Mouse (Mus musculus) myocyte (in vitro differentiated cells): ENCODE measurements around the gene Pink1. TPM values are rescaled to one million over a fixed set of nuclear protein-coding genes. Genes with fewer than 3 reads are reported as not detected.

Source experiments
- H3K27me3 ChIP-seq: one replicate; pipeline ENCODE4 v1.6.1; 2011; ENCODE audit not compliant: control insufficient read depth, insufficient read depth, insufficient read length
- H3K36me3 ChIP-seq: one replicate; pipeline ENCODE4 v1.6.1; 2011; ENCODE audit not compliant: control insufficient read depth, insufficient read depth
- H3K4me2 ChIP-seq: one replicate; pipeline ENCODE4 v1.6.1; 2011; ENCODE audit warnings: low read depth, control low read depth
- H3K4me3 ChIP-seq: one replicate; pipeline ENCODE4 v1.5.1; 2011; ENCODE audit warnings: mild to moderate bottlenecking, control low read depth, moderate library complexity
- H3K79me2 ChIP-seq: one replicate; pipeline ENCODE4 v1.6.1; 2011; ENCODE audit not compliant: control insufficient read depth, insufficient read depth
- H3ac ChIP-seq: one replicate; pipeline ENCODE4 v1.6.1; 2011; ENCODE audit not compliant: control insufficient read depth, insufficient read length
- CEBPB ChIP-seq: IDR thresholded peaks from 2 replicates; pipeline ENCODE4 v1.6.1; 2011; ENCODE audit warnings: mild to moderate bottlenecking, moderate library complexity; ENCODE audit not compliant: poor library complexity, insufficient read depth, severe bottlenecking
- E2F4 ChIP-seq: IDR thresholded peaks from one replicate; pipeline ENCODE4 v1.6.1; 2011; ENCODE audit warnings: mild to moderate bottlenecking, control low read depth, moderate library complexity; ENCODE audit not compliant: insufficient read depth
- MAX ChIP-seq: IDR thresholded peaks from one replicate; pipeline ENCODE4 v1.6.1; 2011; ENCODE audit warnings: low read depth, mild to moderate bottlenecking, control low read depth
- MYOD1 ChIP-seq, 3 experiments: IDR thresholded peaks; one replicate each; pipeline ENCODE4 v1.6.1; 2011; ENCODE audit warnings: control low read depth in 2 of 3, low read depth in 2 of 3, mild to moderate bottlenecking in 2 of 3, moderate library complexity in 1 of 3; ENCODE audit not compliant: insufficient read length in 2 of 3, control insufficient read depth in 1 of 3
- MYOG ChIP-seq, 3 experiments: IDR thresholded peaks; one replicate each; pipeline ENCODE4 v1.6.1; 2011; ENCODE audit warnings: control low read depth in 2 of 3, low read depth in 2 of 3, mild to moderate bottlenecking in 2 of 3; ENCODE audit not compliant: insufficient read length in 2 of 3, control insufficient read depth in 1 of 3, insufficient read depth in 1 of 3
- POLR2A ChIP-seq: IDR thresholded peaks from one replicate; pipeline ENCODE4 v1.6.1; 2011; ENCODE audit warnings: low read depth, mild to moderate bottlenecking, control low read depth, moderate library complexity; ENCODE audit not compliant: insufficient read length
- POLR2AphosphoS2 ChIP-seq: IDR thresholded peaks from one replicate; pipeline ENCODE4 v1.6.1; 2011; ENCODE audit warnings: low read depth, control low read depth; ENCODE audit not compliant: insufficient read length
- REST ChIP-seq: IDR thresholded peaks from one replicate; pipeline ENCODE4 v1.6.1; 2011; ENCODE audit warnings: mild to moderate bottlenecking, control low read depth, moderate library complexity; ENCODE audit not compliant: insufficient read depth, insufficient read length
- SRF ChIP-seq: IDR thresholded peaks from one replicate; pipeline ENCODE4 v1.6.1; 2011; ENCODE audit warnings: low read depth; ENCODE audit not compliant: control insufficient read depth, insufficient read length
- TCF12 ChIP-seq: IDR thresholded peaks from one replicate; pipeline ENCODE4 v1.6.1; 2011; ENCODE audit warnings: mild to moderate bottlenecking, control low read depth; ENCODE audit not compliant: poor library complexity, insufficient read depth, severe bottlenecking
- TCF3 ChIP-seq: IDR thresholded peaks from one replicate; pipeline ENCODE4 v1.6.1; 2011; ENCODE audit warnings: low read depth, control low read depth; ENCODE audit not compliant: insufficient read length
- USF1 ChIP-seq: IDR thresholded peaks from one replicate; pipeline ENCODE4 v1.6.1; 2011; ENCODE audit warnings: low read depth, mild to moderate bottlenecking, control low read depth, moderate library complexity
- polyA plus RNA-seq: library from polyadenylated mRNA; unstranded; fragments of >200 nt; fragmentation: generic; extraction: Trizol; gene quantifications from one replicate; pipeline ENCODE4 v1.2.1, GENCODE M21; 2012; ENCODE audit warnings: missing spikeins

Pink1 gene
- polyA plus RNA-seq, 1 experiment = 60.9 TPM

- Histone ChIP-seq H3K36me3 (no peaks in the 10 kb centered on the region), H3K27me3 (no peaks in the 10 kb centered on the region), H3ac (no peak within 1 kb of the TSS), H3K4me3 (peak within 1 kb of the TSS; percentile 6), H3K79me2 (no peaks in the 10 kb centered on the region), H3K4me2 (peak within 1 kb of the TSS; percentile 83)
- TF ChIP-seq POLR2A (no peak), USF1 (no peak), POLR2AphosphoS2 (no peak), MAX (no peak), E2F4 (no peak), SRF (no peak), REST (no peak), CEBPB (no peak), MYOD1 (IDR thresholded peaks at IDR 0.05; ENCODE audit: control insufficient read depth in 1 of 3, insufficient read length in 2 of 3, low read depth in 2 of 3) (no peak)
These were observed 41.8 kb upstream of the Pink1 start, which contains the start of gene Cda for GRCm38 (mm10) chr4:138367641-138368497. Gene Cda, minus strand, starts transcription at chr4:138367992.

- Histone ChIP-seq H3K4me3 (no peak overlapping the region), H3ac (no peak overlapping the region), H3K27me3 (no peaks in the 10 kb centered on the region), H3K79me2 (no peaks in the 10 kb centered on the region), H3K4me2 (no peak overlapping the region), H3K36me3 (no peaks in the 10 kb centered on the region)
- TF ChIP-seq MAX (no peak), MYOG (IDR thresholded peaks at IDR 0.05; ENCODE audit: control insufficient read depth in 1 of 3, insufficient read depth in 1 of 3, insufficient read length in 2 of 3, low read depth in 2 of 3) (no peak), USF1 (no peak), POLR2A (no peak), E2F4 (no peak), SRF (no peak), TCF3 (no peak), MYOD1 (IDR thresholded peaks at IDR 0.05; ENCODE audit: control insufficient read depth in 1 of 3, insufficient read length in 2 of 3, low read depth in 2 of 3) (no peak), TCF12 (no peak)
These were observed 40.5 kb upstream of the Pink1 start for GRCm38 (mm10) chr4:138366561-138366960.

DNA sequence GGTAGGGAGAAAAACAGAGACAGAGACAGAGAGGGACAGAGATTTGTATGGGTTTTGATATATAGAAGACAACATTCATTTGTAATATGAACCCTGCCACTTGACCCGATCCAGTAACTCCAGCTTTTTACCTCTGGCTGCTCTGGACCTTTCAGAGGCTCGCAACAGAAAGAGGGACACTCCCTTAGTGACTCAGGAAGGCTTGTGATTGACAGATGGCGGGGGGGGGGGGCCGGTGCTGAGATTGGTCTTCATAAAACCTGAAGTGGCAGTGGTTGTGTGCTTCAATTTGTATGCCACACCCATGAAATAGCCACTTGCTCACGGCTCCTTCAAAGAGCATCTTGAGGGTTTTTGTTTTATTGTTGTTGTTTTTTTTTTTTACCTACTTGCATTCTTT lies 37.4 kb upstream of the Pink1 start:
- no peak overlapping the region for H3K4me3 ChIP-seq
- H3K27me3 ChIP-seq = no peaks in the 10 kb centered on the region
- H3K36me3 ChIP-seq = no peaks in the 10 kb centered on the region
- TF ChIP-seq TCF3 (no peak), SRF (no peak), MYOG (IDR thresholded peaks at IDR 0.05; ENCODE audit: control insufficient read depth in 1 of 3, insufficient read depth in 1 of 3, insufficient read length in 2 of 3, low read depth in 2 of 3) (no peak), MYOD1 (IDR thresholded peaks at IDR 0.05; ENCODE audit: control insufficient read depth in 1 of 3, insufficient read length in 2 of 3, low read depth in 2 of 3) (no peak), POLR2A (no peak), E2F4 (no peak), REST (no peak)
- H3K79me2 ChIP-seq = no peaks in the 10 kb centered on the region
- H3ac ChIP-seq = no peak overlapping the region
- H3K4me2 ChIP-seq = no peak overlapping the region

DNA sequence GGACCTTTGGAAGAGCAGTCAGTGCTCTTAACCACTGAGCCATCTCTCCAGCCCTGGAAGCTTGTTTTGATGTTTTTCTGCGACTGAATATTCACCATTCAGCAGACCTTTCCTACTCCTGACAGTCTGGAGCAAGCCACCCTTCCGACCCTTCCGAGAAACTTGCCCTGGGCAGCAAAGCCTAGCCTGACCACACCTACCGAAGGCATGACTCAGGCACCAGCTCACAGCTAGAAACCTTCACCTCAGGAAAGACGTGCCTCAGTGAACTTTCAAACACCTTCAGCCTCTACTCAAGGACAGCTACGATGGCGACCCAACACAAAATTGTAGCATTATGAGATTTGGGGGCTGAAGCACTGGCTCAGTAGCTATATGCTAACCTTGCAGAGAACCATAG lies 36.8 kb upstream of the Pink1 start:
- H3K36me3 ChIP-seq = no peaks in the 10 kb centered on the region
- TF ChIP-seq MYOG (IDR thresholded peaks at IDR 0.05; ENCODE audit: control insufficient read depth in 1 of 3, insufficient read depth in 1 of 3, insufficient read length in 2 of 3, low read depth in 2 of 3) = no peak
- no peak for TF ChIP-seq USF1
- no peak for TF ChIP-seq POLR2AphosphoS2
- H3K4me3 ChIP-seq = no peak overlapping the region
- H3K27me3 ChIP-seq = no peaks in the 10 kb centered on the region
- H3ac ChIP-seq = no peak overlapping the region
- H3K79me2 ChIP-seq = no peaks in the 10 kb centered on the region
- H3K4me2 ChIP-seq = no peak overlapping the region

DNA sequence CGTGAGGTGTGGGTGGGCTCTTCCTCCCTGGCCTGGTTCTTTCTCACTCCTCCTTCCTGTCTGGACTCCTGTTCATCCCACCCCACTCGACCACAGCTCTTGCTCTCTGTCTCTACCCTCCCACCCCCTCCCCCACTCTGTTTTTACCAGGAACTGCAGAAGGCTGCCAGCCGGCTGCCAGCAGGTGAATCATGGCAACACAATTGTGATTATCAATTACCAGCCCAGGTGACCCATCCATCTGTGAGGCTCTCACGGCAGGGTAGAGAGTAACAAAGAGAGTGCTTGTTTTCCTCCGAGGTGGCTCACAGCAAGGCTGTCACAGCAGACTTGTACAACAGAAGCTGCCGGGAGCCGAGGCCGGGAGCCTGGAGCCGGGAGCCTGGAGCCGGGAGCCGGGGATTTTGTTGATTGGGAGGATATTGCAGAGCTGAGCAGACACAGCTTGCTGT lies 35.3 kb upstream of the Pink1 start:
- H3K36me3 ChIP-seq = no peaks in the 10 kb centered on the region
- no peak overlapping the region for H3K4me2 ChIP-seq
- H3K4me3 ChIP-seq = no peak overlapping the region
- no peaks in the 10 kb centered on the region for H3K27me3 ChIP-seq
- H3ac ChIP-seq = no peak overlapping the region
- TF ChIP-seq CEBPB = no peak
- no peaks in the 10 kb centered on the region for H3K79me2 ChIP-seq
